Mouse (Mus musculus) megakaryocyte progenitor cell, adult 5-6 weeks (primary cell): ENCODE results near the gene Igf1r. TPM values are rescaled to one million over a fixed set of nuclear protein-coding genes. Genes with fewer than 3 reads are reported as not detected.

Experiments used
- ATAC-seq: replicated peaks from 2 replicates; pipeline ENCODE4 v1.8.0; 2016; ENCODE audit warnings: mild to moderate bottlenecking, moderate TSS enrichment, inconsistent platforms; ENCODE audit not compliant: poor library complexity
- total RNA-seq, 2 experiments: library from RNA; stranded (forward) in 1 of 2; stranded (reverse) in 1 of 2; fragments of 157-497, 149-512 nt in 1 of 2; fragments of 200-1000 nt in 1 of 2; gene quantifications; 2 replicates each; pipeline versions ENCODE4 v1.2.3 to v1.2.4; 2015 to 2017

Igf1r gene
- total RNA-seq, 2 experiments from 2014 or later = 25.0 to 50.3 TPM

GRCm38 (mm10) chr7:68044621-68045020 lies 92.0 kb downstream of the Igf1r start:
- ATAC-seq = no peak

GRCm38 (mm10) chr7:68047152-68047551 lies 94.5 kb downstream of the Igf1r start:
- no peak for ATAC-seq

DNA sequence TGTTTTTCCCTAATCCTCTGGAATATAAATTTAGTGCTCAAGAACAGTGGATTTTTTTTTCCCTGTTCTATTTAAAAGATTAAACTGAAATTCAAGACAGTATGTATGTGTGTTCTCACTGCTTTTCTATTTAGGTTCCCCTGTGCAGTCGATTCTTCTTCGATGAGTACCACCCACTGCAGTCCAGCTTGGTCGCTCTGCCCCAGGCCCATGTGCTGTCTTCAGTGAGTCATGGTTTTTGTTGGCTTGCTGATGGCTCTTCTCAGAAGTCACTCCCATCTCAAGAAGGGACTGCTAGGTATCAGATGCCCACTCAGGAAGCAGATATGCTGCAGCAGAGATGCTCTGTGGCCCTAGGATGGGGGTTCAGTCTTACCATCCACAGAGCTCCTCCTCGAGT lies 95.9 kb downstream of the Igf1r start:
- ATAC-seq = no peak

DNA sequence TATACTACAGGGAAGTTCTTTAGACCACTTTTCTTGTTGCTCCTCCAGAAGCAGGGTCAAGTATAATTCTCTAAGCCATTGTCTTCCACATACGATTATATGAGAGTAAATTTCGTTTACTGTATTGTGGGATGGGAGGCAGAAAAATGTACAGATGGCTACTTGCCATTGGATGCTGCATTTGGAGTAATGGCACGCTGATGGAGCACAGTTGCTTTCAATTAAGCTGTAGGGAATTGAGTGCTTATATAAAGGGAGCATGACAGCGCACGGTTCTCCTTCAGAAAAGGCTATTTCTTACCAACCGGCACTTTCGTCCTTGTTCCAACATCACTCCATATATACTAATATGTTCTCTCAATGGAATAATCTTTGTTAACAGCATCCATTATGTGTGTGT lies 96.4 kb downstream of the Igf1r start:
- ATAC-seq = no peak

DNA sequence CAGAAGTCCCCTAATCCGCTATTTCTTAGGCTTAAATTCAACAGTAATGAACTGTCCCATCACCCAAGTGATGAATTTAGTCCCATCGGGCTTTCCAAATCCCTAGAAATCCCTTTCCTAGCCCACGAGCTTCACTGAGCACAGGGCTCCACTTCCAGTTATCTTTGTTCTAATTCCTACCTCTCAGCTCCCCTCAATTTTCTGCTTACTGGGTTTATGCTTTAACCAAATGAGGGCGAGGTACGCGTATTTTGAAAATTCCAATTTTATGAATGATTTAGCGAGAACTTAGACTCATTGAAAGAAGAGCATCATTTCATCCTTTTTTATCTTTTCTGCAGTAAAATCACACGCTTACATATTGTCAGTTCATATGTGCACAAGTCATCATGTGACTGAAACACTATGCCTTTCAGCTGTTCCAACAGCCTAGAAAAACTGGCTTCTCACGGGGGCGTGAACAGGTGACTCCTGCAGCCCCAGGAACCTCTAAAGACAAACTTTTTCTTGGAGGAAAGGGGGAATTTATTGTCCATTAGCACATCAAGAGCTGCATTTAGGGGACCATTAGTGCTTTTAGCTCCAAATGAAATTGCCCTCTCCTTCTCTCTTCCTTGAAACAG lies 100.5 kb downstream of the Igf1r start:
- no peak for ATAC-seq

GRCm38 (mm10) chr7:68054498-68054897 lies 101.9 kb downstream of the Igf1r start:
- ATAC-seq = no peak

- peak; percentile 67 for ATAC-seq
Measured at GRCm38 (mm10) chr7:68054956-68055355, 102.3 kb downstream of the Igf1r start.

GRCm38 (mm10) chr7:68057010-68057409 lies 104.4 kb downstream of the Igf1r start:
- peak; percentile 46 for ATAC-seq

DNA sequence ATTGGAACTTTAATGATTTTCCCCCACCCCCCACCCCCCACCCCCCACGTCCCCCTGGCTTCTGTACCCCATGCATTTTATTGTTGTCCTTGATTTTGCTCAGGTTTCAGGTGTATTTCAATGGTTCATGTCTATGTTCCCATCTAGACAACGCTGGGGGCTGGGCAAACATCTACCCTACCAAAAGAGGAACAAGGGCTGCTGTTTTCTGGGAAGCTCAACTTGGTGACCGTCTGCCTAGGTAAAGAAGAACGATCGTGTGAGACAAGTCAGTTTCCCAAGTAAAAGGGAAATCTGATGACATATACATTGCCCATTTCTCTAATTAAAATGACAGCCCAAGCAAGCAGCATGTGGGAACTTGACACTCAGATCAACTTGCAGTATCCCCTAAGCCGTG lies 107.1 kb downstream of the Igf1r start:
- peak; percentile 37 for ATAC-seq

DNA sequence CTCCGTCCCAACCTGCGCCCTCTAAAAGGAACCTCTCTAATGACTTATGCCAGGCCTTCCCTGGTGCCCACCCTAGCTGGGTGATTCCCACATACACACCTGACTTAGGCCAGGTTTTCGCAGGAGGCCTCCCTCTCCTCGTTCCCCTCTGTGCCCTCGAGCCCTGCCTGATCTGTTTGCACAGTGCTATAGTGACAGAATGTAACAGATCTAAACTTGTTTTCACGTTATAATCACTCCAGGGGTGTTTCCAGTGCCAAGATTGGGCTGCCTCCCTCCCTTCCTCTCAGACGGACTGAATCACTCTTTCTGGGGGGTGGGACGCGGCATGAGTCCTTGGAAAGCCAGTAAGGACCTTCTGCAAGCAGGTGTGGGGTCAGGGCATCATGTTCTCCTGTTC lies 108.8 kb downstream of the Igf1r start:
- no peak for ATAC-seq

DNA sequence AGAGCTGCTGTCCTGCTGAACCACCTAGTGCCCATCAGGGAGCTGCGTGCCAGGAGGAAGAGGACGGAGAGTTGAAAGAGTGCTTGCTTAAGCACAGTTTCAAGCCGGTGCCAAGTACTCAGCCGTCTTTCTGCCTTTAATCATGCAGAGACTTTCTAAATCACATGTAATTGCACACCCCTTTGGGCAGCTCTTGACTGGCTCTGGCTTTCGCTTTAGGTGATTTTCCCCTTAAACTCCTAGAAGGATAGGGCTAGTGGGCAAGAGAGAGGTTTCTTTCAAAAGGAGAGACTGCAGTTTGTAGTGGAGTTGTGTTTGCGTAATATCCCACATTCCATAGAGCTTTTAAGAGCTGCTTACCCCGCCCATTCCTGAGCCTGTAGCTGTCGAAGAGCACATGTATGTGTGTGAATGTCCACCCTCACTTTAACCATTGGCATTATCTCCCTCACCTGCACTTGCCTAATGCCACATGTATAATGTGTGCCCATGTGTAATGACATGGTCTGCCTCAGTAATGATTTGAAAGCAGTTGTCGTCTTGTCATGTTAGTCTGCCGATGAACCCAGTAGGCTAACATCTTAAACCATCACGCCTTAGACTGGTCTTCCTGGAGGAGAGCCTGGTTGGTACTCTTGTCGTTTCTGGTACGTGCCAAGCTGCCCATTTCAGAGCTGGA lies 109.7 kb downstream of the Igf1r start:
- ATAC-seq = peak; percentile 3

DNA sequence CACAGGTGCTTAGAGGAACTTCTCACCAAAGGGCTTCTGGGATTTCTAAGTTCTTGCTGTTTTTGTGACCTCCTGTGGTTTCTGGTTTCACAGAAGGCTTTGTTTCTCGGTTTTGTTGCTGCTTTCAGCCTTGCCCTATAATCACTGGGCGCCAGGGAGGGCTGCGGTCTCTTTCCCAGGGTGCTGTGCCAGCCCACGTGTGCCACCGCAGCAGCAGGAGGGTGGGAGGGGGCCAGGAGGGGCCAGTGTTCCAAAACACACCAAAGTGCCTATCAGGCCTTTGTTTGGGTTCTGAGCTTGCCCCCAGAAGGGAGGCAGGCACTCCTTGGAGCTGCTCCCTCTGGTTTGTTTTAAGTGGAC lies 110.2 kb downstream of the Igf1r start:
- ATAC-seq = peak; percentile 83

GRCm38 (mm10) chr7:68063711-68064110 lies 111.1 kb downstream of the Igf1r start:
- no peak for ATAC-seq

DNA sequence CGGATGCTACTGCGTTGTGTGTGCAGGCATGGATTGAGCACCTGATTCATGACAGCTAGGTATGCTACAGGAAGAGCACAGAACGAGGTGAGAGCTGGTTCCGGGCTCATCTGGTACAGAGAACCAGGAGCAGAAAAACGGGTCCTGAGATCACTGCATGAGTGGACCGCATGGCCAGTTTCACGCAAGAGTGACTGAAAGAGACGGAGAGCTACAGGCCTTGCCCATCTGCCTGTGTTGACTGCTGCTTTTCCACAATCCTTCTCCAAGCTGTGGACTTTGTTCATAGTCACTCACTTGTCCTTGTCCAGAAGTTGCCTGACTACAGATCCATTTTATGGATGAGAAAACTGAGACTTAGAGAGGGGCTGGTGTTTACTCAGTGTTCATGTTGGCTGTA lies 111.5 kb downstream of the Igf1r start:
- ATAC-seq = no peak

DNA sequence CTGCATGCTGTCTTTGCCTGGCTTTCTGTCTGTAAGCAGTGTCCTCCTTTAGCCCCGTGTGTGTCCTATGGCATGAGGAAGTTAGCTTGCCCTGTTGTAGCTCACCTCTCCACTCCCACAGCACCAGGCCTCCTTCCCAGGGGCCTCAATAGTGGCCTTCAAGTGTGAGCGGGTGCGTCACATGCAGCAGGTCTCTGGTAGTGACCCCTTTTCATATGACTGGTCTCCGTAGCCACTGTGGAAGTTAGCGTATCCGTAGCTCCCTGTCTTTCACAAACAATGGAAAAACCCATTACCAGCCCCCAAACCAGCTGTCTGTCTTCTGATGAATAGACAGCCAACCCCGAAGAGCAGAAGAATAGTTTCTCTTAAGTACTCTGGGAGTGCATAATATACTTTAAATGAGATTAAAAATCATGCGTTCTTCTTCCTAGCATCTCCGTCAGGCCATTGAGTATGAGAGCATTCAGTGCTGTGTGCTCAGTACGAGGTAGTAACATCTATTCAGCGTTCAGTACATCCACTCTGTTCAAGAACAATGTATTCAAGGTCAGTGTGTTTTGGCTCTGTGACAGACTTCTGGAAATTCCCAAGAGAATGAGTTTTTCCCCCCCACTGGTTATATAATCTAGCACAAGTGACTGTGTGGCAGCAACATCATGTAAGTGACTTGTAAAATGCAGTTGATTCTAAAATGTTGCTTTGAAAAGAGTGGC lies 112.2 kb downstream of the Igf1r start:
- no peak for ATAC-seq

- ATAC-seq = no peak
Measured at GRCm38 (mm10) chr7:68065904-68066303, 113.3 kb downstream of the Igf1r start.

DNA sequence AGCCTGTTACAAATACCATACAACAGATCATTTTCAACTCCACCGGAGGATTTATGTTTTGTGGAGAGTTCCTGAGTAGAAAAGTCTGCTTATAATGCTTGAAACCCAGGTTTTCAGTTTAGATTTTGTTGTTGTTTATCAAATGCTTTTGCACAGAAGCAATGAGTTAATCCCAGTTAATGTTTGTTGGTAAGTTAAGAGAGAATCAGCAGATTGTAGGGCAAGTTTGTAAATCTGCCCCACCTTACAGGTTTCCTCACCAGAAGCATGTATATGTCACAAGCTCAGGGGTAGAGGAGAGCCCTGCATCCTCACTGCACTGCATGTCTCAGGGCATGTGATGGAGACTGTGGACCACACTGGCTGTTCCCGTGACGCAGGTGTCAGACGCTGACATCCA lies 114.7 kb downstream of the Igf1r start:
- no peak for ATAC-seq

DNA sequence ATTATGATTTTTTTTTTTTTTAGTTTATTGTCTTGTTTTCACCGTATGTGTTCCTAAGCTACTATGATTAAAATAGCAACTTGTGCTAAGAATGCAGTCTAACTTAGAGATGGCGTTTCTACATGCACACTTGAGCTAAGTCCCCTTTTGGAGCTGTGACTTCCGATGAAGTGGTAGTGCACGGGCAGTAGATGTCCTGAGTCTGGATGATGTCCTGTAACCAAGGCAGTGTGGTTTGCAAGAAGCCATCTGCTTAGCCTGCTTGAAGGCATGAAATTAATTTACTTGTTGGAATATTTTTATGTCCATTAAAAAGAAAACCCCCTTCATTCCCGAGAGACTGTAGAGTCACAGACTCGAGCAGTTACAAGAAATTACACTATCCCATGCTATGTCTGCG lies 116.7 kb downstream of the Igf1r start:
- no peak for ATAC-seq

- peak; percentile 37; the same call in 1 of the 2 replicates for ATAC-seq
Measured at GRCm38 (mm10) chr7:68070030-68070429, 117.4 kb downstream of the Igf1r start.

- peak; percentile 87 for ATAC-seq
Measured at GRCm38 (mm10) chr7:68070626-68071025, 118.0 kb downstream of the Igf1r start.

DNA sequence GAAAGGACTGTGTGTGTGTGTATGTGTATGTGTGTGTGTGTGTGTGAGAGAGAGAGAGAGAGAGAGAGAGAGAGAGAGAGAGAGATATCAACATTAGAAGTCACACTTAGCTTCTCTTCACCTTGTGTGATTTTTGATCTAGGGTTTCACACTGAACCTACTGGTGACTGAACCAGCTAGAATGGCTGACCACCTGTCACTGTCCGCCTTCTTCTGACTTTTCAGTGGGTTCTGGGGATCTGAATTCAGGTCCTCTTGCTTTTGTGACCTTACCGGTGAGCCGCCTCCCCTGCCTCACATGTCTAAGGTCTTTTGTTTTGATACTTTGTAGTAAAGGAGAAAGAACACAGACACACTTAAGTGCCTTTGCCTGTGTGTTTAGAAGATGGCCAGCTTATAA lies 118.4 kb downstream of the Igf1r start:
- ATAC-seq = no peak

DNA sequence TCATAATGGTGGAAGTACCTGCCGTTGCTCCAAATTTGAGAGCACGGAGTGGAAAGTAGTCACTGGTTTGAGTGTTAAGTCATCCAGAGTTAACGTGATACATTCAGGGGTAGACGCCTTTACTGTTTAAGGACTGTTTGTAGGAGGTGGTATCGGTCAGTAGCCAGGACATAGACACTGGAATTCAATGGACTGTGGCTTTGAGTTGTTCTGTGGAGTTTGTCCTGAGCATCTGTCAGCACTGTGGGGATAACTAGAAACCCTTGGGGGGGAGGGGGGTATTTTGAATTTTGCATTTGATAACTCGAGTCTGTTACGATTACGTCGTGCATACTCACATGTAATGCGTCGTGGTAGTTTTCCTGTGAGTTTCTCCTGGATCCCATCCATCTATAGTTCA lies 119.1 kb downstream of the Igf1r start:
- no peak for ATAC-seq
